Mouse (Mus musculus): ENCODE data around the gene Pgr. TPM values are rescaled to one million over a fixed set of nuclear protein-coding genes. Genes with fewer than 3 reads are reported as not detected.

The Pgr gene
- total RNA-seq (2015) (not detected in 2 replicates), total RNA-seq (2017) (not detected in 2 replicates)

GRCm38 (mm10) chr9:8899616-8900202, at the start of gene Pgr:
Pgr (plus strand) TSS chr9:8899833.
- ATAC-seq (replicated peaks; ENCODE audit: poor library complexity), result no peak

GRCm38 (mm10) chr9:8857455-8857854, 42.2 kb upstream of the Pgr start:
- ATAC-seq (replicated peaks; ENCODE audit: poor library complexity), result no peak

GRCm38 (mm10) chr9:8868511-8868910, 31.1 kb upstream of the Pgr start:
- ATAC-seq (replicated peaks; ENCODE audit: poor library complexity), result 0 out of 2 replicates have a peak, but pooled peaks have one; percentile 20

GRCm38 (mm10) chr9:8895205-8895604, 4.4 kb upstream of the Pgr start:
- peak; percentile 71 for ATAC-seq (replicated peaks; ENCODE audit: poor library complexity)

DNA sequence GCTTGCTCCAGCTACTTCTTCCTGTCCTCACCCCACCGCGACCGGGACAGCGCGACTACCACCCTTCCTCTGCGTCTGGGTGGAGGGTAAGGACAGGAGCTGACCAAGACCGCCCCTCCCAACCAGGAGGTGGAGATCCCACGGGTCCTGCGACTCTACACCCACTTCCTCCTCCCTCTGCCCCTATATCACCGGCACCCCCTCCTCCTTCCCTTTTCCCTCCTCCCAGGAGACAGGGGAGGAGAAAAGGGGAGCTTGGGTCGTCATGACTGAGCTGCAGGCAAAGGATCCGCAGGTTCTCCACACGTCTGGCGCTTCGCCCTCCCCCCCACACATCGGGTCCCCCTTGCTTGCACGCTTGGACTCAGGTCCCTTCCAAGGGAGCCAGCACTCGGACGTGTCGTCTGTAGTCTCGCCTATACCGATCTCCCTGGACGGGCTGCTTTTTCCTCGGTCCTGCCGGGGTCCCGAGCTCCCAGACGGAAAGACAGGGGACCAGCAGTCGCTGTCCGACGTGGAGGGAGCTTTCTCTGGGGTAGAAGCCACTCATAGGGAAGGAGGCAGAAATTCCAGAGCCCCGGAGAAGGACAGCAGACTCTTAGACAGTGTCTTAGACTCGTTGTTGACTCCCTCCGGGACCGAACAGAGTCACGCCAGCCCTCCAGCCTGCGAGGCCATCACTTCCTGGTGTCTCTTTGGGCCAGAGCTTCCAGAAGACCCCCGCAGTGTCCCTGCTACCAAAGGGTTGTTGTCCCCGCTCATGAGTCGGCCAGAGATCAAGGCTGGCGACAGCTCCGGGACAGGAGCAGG, 775 bp downstream of the Pgr start:
- peak; percentile 72 for ATAC-seq (replicated peaks; ENCODE audit: poor library complexity)

- peak; percentile 32 for ATAC-seq (replicated peaks; ENCODE audit: poor library complexity)
These were observed 1.5 kb downstream of the Pgr start for GRCm38 (mm10) chr9:8901013-8901646.

DNA sequence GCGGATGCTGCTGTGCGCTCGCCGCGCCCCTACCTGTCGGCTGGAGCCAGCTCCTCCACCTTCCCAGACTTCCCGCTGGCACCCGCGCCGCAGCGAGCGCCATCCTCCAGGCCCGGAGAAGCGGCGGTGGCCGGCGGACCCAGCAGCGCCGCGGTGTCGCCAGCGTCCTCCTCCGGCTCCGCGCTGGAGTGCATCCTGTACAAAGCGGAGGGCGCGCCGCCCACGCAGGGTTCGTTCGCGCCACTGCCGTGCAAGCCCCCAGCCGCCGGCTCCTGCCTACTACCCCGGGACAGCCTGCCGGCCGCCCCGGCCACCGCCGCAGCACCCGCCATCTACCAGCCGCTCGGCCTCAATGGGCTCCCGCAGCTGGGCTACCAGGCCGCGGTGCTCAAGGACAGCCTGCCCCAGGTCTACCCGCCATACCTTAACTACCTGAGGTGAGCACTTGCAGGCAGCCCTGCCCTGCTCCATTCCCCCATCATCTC, 2.1 kb downstream of the Pgr start:
- ATAC-seq (replicated peaks; ENCODE audit: poor library complexity), result peak; percentile 23

DNA sequence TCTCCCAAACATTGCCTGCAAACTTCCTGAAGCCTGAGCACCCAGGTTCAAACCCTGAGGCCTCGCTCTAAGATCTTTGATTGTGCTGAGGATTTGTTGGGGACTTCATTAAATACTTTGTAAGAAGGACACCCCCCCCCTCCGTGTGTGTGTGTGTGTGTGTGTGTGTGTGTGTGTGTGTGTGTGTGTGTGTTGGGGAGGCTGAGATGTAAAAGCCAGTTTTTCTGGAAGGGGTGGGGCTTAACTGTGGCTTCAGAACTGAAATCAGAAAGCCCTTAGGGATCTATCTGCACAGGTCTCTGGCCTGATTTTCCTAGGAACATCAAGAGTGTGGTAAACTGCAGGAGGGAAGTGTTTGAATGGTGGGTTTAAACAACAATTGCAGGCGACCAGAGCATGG, 2.6 kb downstream of the Pgr start:
- ATAC-seq (replicated peaks; ENCODE audit: poor library complexity), result no peak

- ATAC-seq (replicated peaks; ENCODE audit: poor library complexity), result no peak
These were observed 27.9 kb downstream of the Pgr start for GRCm38 (mm10) chr9:8927561-8927960.

DNA sequence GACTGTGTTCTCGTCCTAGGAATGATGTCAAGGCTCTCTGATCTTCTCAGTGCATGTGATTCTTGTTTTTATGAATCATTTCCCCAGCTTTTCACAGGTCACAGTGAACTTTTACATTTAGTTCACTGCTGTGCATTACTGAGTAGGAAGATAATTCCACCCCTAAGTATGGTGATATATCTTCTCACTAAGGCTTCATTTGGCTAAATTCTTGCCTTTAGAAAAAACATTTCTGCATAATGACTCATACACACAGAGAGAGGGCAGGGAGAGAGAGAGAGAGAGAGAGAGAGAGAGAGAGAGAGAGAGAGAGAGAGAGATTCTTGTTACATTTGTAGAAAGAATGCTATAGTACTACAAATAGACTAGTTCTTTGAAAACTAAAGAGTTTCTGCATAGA, 38.1 kb downstream of the Pgr start:
- no peak for ATAC-seq (replicated peaks; ENCODE audit: poor library complexity)

- no peak for ATAC-seq (replicated peaks; ENCODE audit: poor library complexity)
These were observed 53.7 kb downstream of the Pgr start for GRCm38 (mm10) chr9:8953306-8953705.

DNA sequence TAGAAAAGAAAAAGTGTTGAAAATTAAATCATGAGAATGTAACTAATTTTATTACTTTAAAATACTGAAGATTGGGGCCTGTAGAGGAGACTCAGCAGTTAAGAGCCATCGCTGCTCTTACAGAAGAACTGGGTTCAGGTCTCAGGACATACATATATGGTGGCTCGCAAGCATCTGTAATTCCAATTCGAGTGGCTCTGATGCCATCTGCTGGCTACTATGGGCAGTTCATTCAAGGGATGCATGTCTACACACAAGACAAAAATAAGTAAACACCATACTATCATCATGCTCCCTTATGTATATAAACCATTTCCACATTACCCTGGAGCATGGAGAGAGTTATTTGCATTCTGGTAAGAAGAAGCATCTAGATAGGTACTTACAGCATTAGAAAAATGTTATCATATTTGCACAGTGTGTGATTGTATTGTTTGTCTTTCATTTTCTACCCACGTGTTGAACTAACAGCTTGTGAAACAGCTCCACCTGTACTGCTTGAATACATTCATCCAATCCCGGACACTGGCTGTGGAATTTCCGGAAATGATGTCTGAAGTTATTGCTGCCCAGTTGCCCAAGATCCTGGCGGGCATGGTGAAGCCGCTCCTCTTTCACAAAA, 65.0 kb downstream of the Pgr start:
- ATAC-seq (replicated peaks; ENCODE audit: poor library complexity), result peak; percentile 93

GRCm38 (mm10) chr9:8970240-8970639, 70.6 kb downstream of the Pgr start:
- no peak for ATAC-seq (replicated peaks; ENCODE audit: poor library complexity)

GRCm38 (mm10) chr9:8971491-8971890, 71.9 kb downstream of the Pgr start, which contains the start of gene Gm16485:
Gm16485 (plus strand) TSS chr9:8971791.
- no peak for ATAC-seq (replicated peaks; ENCODE audit: poor library complexity)

- no peak for ATAC-seq (replicated peaks; ENCODE audit: poor library complexity)
These were observed 78.1 kb downstream of the Pgr start for GRCm38 (mm10) chr9:8977775-8978174.

GRCm38 (mm10) chr9:8982315-8982714, 82.7 kb downstream of the Pgr start:
- no peak for ATAC-seq (replicated peaks; ENCODE audit: poor library complexity)

GRCm38 (mm10) chr9:8996494-8996893, 96.9 kb downstream of the Pgr start:
- ATAC-seq (replicated peaks; ENCODE audit: poor library complexity), result peak; percentile 82

DNA sequence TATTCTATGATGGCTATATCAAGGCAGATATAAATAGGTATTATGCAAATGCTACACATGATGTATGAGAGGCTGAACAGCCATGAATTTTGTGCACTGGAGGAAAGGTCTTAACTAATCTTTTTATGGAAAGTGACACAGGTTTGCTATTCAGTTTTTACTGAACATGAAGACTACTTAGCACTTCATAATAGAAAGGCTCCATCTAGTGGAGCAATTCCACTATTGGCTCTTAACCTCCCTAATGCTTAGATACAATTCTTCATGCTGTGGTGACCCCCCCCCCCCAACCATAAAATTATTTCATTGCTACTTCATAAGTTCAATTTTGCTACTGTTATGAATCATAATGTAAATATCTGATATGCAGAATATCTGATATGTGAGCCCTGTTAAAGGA, 101.5 kb downstream of the Pgr start:
- ATAC-seq (replicated peaks; ENCODE audit: poor library complexity), result no peak

GRCm38 (mm10) chr9:9015108-9015507, 115.5 kb downstream of the Pgr start:
- no peak for ATAC-seq (replicated peaks; ENCODE audit: poor library complexity)
